Comparison of ENCODE assay signal across 14 mouse cellular contexts in genomic region chr13:71967341-71968250, GRCm38 (mm10). TPM values are rescaled to one million over a fixed set of nuclear protein-coding genes. Genes with fewer than 3 reads are reported as not detected.
A peak's percentile ranks its signal among the peaks of the same experiment; 100 is the strongest.
DNase-seq lines count a peak whose midpoint lies in the region; ATAC-seq and TF ChIP-seq lines count a peak whose summit lies in the region.
"Had no signal": no experiment of that assay in that cellular context is flagged by ENCODE, and none has a peak within 500 bp of the region (broad histone marks: within the 10 kb centered on the region; RNA-seq: fewer than 3 reads in every experiment).

No protein-coding gene starts in this region.

- H3K4me1 ChIP-seq in heart, embryonic 14.5 days (ENCODE audit: control insufficient read depth in 2 of 2, insufficient read depth in 2 of 2, low read length in 2 of 2) = peaks cover 2 to 13% of the 10 kb centered on the region in 2 experiments; a peak in 2 of 4 replicates
- H3K4me1 ChIP-seq in hindbrain, embryonic 15.5 days (replicated peaks) = peaks cover 27% of the 10 kb centered on the region

- 3% methylated on average over 28 of the region's 28 CpGs for WGBS in heart, embryonic 14.5 days
- WGBS in hindbrain, embryonic 15.5 days = 3% methylated on average over 28 of the region's 28 CpGs

- peak overlapping the region in 1 of 2 experiments; percentile 15; a peak in 2 of 4 replicates for H3K4me3 ChIP-seq in heart, embryonic 14.5 days (ENCODE audit: control insufficient read depth in 1 of 2, insufficient read depth in 1 of 2, low read depth in 1 of 2, low read length in 2 of 2)
- no peak overlapping the region for H3K4me3 ChIP-seq in hindbrain, embryonic 15.5 days

- no peak for ATAC-seq in heart, embryonic 14.5 days (ENCODE audit: insufficient number of reproducible peaks, insufficient read depth, low FRiP score, low read depth)
- ATAC-seq in hindbrain, embryonic 15.5 days (ENCODE audit: low FRiP score, low read depth) = no peak
- ATAC-seq: Patski had no signal

- peaks cover 82% of the 10 kb centered on the region for H3K27me3 ChIP-seq in heart, embryonic 14.5 days (ENCODE audit: control insufficient read depth, insufficient read depth, low read length)
- peaks cover 65% of the 10 kb centered on the region for H3K27me3 ChIP-seq in hindbrain, embryonic 15.5 days

- TF ChIP-seq POLR2A in brain, embryonic 14.5 days (IDR thresholded peaks at IDR 0.05; ENCODE audit: borderline replicate concordance, extremely low read depth, insufficient read depth, insufficient read length, poor library complexity, severe bottlenecking) = no peak

- no peak for TF ChIP-seq CTCF in brain, embryonic 14.5 days (IDR thresholded peaks at IDR 0.05; ENCODE audit: borderline replicate concordance, extremely low read depth, insufficient read depth, insufficient read length)

- H3K27ac ChIP-seq in heart, embryonic 14.5 days (replicated peaks in 1 of 2; ENCODE audit: control insufficient read depth in 1 of 2, insufficient read depth in 1 of 2, low read depth in 2 of 2, low read length in 2 of 2) = no peak overlapping the region
- H3K27ac ChIP-seq in hindbrain, embryonic 15.5 days (replicated peaks) = no peak overlapping the region
- H3K27ac ChIP-seq: macrophage had no signal

- H3K36me3 ChIP-seq in heart, embryonic 14.5 days (ENCODE audit: control insufficient read depth, insufficient read depth, low read length) = no peaks in the 10 kb centered on the region
- no peaks in the 10 kb centered on the region for H3K36me3 ChIP-seq in hindbrain, embryonic 15.5 days

- peak overlapping the region; percentile 57 for H3K4me2 ChIP-seq in heart, embryonic 14.5 days (ENCODE audit: low read length)
- H3K4me2 ChIP-seq in hindbrain, embryonic 15.5 days = peak overlapping the region; percentile 18

- no peaks in the 10 kb centered on the region for H3K9me3 ChIP-seq in heart, embryonic 14.5 days (ENCODE audit: control insufficient read depth, low read length)
- no peaks in the 10 kb centered on the region for H3K9me3 ChIP-seq in hindbrain, embryonic 15.5 days

- DNase-seq in heart, adult 9 months (ENCODE audit: low spot score in 2 of 2) = no peak
- peak; percentile 18 for DNase-seq in brain, embryonic 14.5 days (ENCODE audit: low read depth)
- DNase-seq in neural tube, embryonic 10.5 days (ENCODE audit: extremely low spot score, low spot score) = peak; percentile 45
- no peak for DNase-seq in ovary, adult 18-20 months (ENCODE audit: low spot score)
- DNase-seq in layer of hippocampus, adult 18-20 months (ENCODE audit: low spot score in 2 of 2) = no peak
- DNase-seq: adrenal gland, postnatal 25 days; cerebellum, adult 11-12 months; kidney, adult 9 months; thymus, adult 18-20 months had no signal

- no peak overlapping the region for H3K9ac ChIP-seq in heart, embryonic 14.5 days (ENCODE audit: low read length)
- H3K9ac ChIP-seq in hindbrain, embryonic 15.5 days = no peak overlapping the region

RNA-seq across cellular contexts. Expression of gene Irx1, which starts 4.1 kb away (rescaled TPM):
- 1.5 and 2.5 TPM in 2 replicates for polyA plus RNA-seq in heart, embryonic 14.5 days (2014; fragmentation: Nextera tagmentation; extraction: Ambion mirVana)
- 57.2 and 102 TPM in 2 replicates for polyA plus RNA-seq in brain, embryonic 14.5 days (2012; rRNA removed)
- 8.5 and 8.7 TPM in 2 replicates for polyA plus RNA-seq in hindbrain, embryonic 15.5 days (2015; fragmentation: Nextera tagmentation; extraction: Ambion mirVana)
- 1 to 10 TPM in 1 of 2 experiments, under 1 TPM in 1; 0.69 to 1.2 TPM for total RNA-seq in layer of hippocampus, adult 18-20 months (2021)
- total RNA-seq: adrenal gland, postnatal 25 days; gastrocnemius, postnatal 4 days had no signal
- polyA plus RNA-seq: macrophage had no signal

Comparison
In these comparisons a context has a peak if more than half of its experiments do, and no peak if none do; other contexts are left out.
1. DNase-seq: peak in brain, embryonic 14.5 days (single experiment) and neural tube, embryonic 10.5 days (single experiment); none in heart, adult 9 months (0 of 2), ovary, adult 18-20 months (single experiment) and layer of hippocampus, adult 18-20 months (0 of 2).